Mouse (Mus musculus) thymus, adult 2 months (tissue): ENCODE data around the gene Pgf. TPM values are rescaled to one million over a fixed set of nuclear protein-coding genes. Genes with fewer than 3 reads are reported as not detected.

Experiments used
- DNase-seq: peaks from one replicate; pipeline ENCODE4 v3.0.0; 2021
- H3K27ac ChIP-seq: fragments of 200-500 bp; 2 replicates; pipeline ENCODE4 v1.5.1; 2012; ENCODE audit warnings: low read length, control low read depth; ENCODE audit not compliant: control insufficient read depth, insufficient read depth
- H3K27me3 ChIP-seq: fragments of 200-500 bp; 2 replicates; pipeline ENCODE4 v1.6.1; 2012; ENCODE audit warnings: mild to moderate bottlenecking, low read length, moderate library complexity, mixed read lengths; ENCODE audit not compliant: control insufficient read depth, insufficient read depth
- H3K36me3 ChIP-seq: fragments of 200-500 bp; 2 replicates; pipeline ENCODE4 v1.6.1; 2012; ENCODE audit warnings: mild to moderate bottlenecking, low read length, moderate library complexity; ENCODE audit not compliant: control insufficient read depth, insufficient read depth
- H3K4me1 ChIP-seq: fragments of 200-500 bp; replicated peaks from 2 replicates; pipeline ENCODE4 v1.6.1; 2012; ENCODE audit warnings: low read length; ENCODE audit not compliant: control insufficient read depth, insufficient read depth
- H3K4me3 ChIP-seq: fragments of 200-500 bp; 2 replicates; pipeline ENCODE4 v1.5.1; 2012; ENCODE audit warnings: mild to moderate bottlenecking, low read length, control low read depth, moderate library complexity; ENCODE audit not compliant: control insufficient read depth, insufficient read depth
- CTCF ChIP-seq: fragments of 200-500 bp; IDR thresholded peaks from 2 replicates; pipeline ENCODE4 v1.5.1; 2012; ENCODE audit warnings: mild to moderate bottlenecking, control low read depth, low read length, moderate library complexity, borderline replicate concordance; ENCODE audit not compliant: control insufficient read depth, poor library complexity, insufficient read depth; ENCODE audit errors: extremely low read depth
- POLR2A ChIP-seq: fragments of 200-500 bp; IDR thresholded peaks from 2 replicates; pipeline ENCODE4 v1.6.1; 2012; ENCODE audit warnings: mild to moderate bottlenecking, low read length, control low read depth, moderate library complexity; ENCODE audit not compliant: control insufficient read depth, poor library complexity, insufficient read depth; ENCODE audit errors: extremely low read depth
- WGBS: fragments of 180-500 bp; shearing (Covaris S2); methylation state at CpG from one replicate; pipeline ENCODE4 v1.1.7; 2018; 5-methylcytosine and 5-hydroxymethylcytosine counted together
- polyA plus RNA-seq: library from polyadenylated mRNA; depleted of rRNA; stranded (reverse); fragments of >200 nt; gene quantifications from 2 replicates; pipeline ENCODE4 v1.2.3, GENCODE M21; 2012

The Pgf gene
- polyA plus RNA-seq, 1 experiment: 2.1 TPM

DNA sequence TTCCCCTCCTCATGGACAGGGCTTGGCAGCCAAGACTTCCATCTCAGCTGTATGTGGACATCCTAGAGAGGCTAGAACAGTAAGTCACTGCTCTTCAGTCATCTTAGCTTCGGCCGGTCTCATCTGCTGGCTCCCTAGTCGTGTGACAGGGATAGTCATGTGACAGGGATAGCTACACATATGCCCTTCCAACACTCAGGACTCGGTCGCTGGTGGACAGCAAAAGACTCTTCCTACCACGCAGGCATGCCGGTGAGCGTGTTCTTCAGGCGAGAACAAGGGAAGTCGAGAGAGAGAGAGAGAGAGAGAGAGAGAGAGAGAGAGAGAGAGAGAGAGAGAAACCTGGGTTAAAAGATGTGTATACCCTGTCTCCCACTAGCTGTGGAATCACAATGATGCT, 27.8 kb upstream of the Pgf start:
- no peak overlapping the region for H3K4me3 ChIP-seq
- no peaks in the 10 kb centered on the region for H3K36me3 ChIP-seq
- TF ChIP-seq CTCF: no peak
- no peak for TF ChIP-seq POLR2A
- H3K27ac ChIP-seq: no peak overlapping the region
- 93% methylated on average over 10 of the region's 10 CpGs for WGBS
- H3K4me1 ChIP-seq: peaks cover 14% of the 10 kb centered on the region
- DNase-seq: no peak
- no peaks in the 10 kb centered on the region for H3K27me3 ChIP-seq

DNA sequence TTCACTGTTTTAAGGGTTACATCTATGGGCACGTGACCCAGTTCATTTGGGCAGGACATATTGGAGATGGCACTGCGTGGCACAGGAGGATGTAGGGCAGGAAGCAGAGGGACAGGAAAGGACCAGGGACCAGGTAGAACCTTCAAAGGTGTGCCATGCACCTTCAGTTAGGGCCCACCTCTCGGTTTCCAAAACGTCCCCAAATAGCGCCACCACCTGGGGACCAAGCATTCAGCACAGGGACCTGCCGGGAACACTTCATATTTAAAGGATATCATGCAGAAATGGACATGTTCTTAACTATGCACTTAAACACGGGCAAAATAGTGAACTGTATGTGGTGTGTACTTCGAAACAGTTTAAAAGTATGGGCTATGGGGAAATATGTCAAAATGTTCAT, 26.5 kb upstream of the Pgf start:
- H3K4me3 ChIP-seq: no peak overlapping the region

DNA sequence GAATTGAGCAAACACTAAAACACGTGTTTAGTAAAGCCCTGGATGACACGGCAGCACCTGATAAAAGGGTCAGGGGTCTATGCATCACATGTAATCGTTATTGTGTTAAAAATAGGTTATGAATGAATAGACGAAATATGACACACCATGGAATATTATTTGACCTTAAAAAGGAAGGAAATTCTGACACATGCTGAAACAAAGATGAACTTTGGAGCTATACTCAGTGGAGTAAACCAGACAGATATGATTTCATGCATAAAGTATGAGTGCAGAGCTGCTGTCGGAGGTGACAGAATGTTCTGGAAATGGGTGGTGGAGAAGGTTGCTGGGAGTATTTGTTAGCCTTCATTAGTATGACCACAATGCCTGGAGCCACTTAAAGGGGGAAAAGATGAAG, 26.1 kb upstream of the Pgf start:
- H3K36me3 ChIP-seq: no peaks in the 10 kb centered on the region
- DNase-seq: no peak
- no peak overlapping the region for H3K4me3 ChIP-seq
- no peaks in the 10 kb centered on the region for H3K27me3 ChIP-seq
- H3K27ac ChIP-seq: no peak overlapping the region
- H3K4me1 ChIP-seq: peaks cover 5% of the 10 kb centered on the region
- 84% methylated on average over 5 of the region's 5 CpGs for WGBS
- TF ChIP-seq POLR2A (no peak), CTCF (no peak)

More for the DNA sequence above, 26.5 kb upstream of the Pgf start:
- Histone ChIP-seq H3K4me1 (peaks cover 9% of the 10 kb centered on the region), H3K36me3 (no peaks in the 10 kb centered on the region), H3K27ac (no peak overlapping the region), H3K27me3 (no peaks in the 10 kb centered on the region)
- TF ChIP-seq POLR2A (no peak), CTCF (no peak)
- WGBS: 65% methylated on average over 8 of the region's 8 CpGs
- no peak for DNase-seq

DNA sequence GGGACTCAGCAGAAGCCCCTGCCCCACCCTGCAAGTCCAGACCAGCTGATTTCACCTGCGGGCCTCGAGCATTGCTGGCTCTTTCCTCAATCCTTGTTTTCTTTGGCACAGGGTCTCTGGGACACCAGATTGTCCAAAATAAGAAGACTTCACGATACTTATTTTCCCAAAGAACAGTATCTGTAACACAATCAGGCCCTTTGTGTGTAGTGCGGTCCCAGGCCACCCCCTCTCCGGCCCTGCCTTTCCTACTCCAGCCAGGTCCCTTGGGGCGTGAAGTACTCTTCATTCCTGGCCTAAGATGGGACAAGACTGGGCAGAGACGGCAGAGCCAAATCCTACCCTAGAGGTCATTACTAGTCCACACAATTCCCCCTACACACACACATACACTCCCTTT, 24.6 kb upstream of the Pgf start:
- TF ChIP-seq CTCF (no peak), POLR2A (no peak)
- no peak for DNase-seq
- Histone ChIP-seq H3K4me3 (no peak overlapping the region), H3K27me3 (no peaks in the 10 kb centered on the region), H3K4me1 (no peaks in the 10 kb centered on the region), H3K36me3 (no peaks in the 10 kb centered on the region), H3K27ac (no peak overlapping the region)
- 90% methylated on average over 7 of the region's 7 CpGs for WGBS

DNA sequence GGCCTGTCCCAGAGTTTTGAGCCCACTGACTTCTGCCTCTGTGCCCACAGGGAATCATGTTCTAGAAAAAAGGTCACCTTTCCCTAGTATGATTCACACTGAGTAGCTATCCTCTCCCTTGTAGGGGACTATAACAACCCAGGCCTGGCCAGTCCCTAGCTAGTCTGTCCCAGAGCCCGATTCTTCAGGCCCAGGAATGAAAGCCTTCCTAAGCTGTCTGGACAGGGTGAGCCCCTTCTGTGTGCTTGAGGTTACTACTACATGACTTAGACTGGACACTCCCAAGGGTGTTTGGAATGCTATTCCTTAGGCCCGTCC, 24.2 kb upstream of the Pgf start:
- Histone ChIP-seq H3K27me3 (no peaks in the 10 kb centered on the region), H3K36me3 (no peaks in the 10 kb centered on the region), H3K27ac (no peak overlapping the region), H3K4me1 (peaks cover 3% of the 10 kb centered on the region), H3K4me3 (no peak overlapping the region)
- 94% methylated on average over 2 of the region's 2 CpGs for WGBS
- no peak for TF ChIP-seq POLR2A
- no peak for TF ChIP-seq CTCF
- no peak for DNase-seq

DNA sequence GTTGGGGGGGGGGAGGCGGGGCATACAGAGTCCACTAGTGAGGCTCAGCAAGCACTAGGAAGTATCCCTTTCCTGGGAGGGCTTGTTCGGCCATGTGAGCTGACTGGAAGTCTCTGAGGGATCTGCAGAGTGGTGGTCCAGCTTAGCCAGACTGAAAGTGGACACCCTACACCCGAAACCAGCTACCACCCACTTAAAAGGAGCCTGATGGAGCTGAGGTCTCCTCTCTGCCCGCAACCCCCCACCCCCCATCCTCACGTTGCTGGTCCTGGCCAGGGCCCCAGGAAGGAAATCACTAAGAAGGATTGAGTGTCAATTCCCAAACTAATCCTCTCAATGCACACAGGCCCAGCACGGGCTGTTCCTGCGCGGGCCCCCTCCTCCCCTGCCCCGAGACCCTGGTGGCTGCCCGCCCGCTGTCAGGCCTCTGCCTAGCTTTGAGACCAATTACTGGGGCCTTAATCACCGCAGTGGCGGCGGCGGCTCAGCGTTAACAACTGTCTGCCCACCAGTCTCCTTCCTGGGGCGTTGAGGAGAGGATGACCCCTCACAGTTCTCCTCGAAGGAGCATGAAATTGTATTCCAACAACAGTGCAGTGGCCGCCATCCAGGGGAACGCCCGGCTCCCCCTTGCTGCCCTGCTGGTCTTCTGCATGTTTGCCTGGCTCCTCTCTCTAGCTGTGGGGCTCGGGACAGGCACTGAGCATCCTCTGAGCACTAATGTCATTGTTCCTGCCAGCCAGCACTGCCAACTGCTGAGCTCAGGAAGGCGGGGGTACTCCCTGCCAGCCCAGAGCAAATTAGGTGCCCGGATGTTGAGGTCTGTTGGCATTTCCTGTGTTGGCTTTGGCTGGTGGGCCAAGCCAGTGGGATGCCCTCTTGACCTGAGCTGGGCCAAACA, 23.6 kb upstream of the Pgf start:
- peaks cover 9% of the 10 kb centered on the region for H3K4me1 ChIP-seq
- H3K27me3 ChIP-seq: no peaks in the 10 kb centered on the region
- H3K36me3 ChIP-seq: no peaks in the 10 kb centered on the region
- WGBS: 74% methylated on average over 24 of the region's 24 CpGs
- DNase-seq: no peak
- no peak overlapping the region for H3K4me3 ChIP-seq
- no peak overlapping the region for H3K27ac ChIP-seq
- TF ChIP-seq CTCF (no peak), POLR2A (no peak)

DNA sequence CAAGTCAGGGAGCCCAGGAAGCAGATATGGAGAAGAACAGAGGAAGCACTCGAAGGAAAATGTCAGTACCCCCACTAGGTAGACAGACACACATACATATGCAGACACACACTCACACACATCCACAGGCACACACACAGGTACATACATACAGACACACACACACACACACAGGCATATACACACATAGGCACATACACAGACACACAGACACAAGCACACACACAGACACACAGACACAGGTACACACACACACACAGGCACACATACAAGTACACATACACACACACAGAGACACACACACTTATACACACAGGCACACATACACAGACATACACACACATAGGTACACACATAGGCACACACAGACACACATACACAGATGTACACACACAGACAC, 22.4 kb upstream of the Pgf start:
- H3K36me3 ChIP-seq: no peaks in the 10 kb centered on the region
- 95% methylated on average over 1 of the region's 1 CpGs for WGBS
- H3K4me3 ChIP-seq: no peak overlapping the region
- no peak overlapping the region for H3K27ac ChIP-seq
- H3K4me1 ChIP-seq: peaks cover 11% of the 10 kb centered on the region
- TF ChIP-seq CTCF: no peak
- TF ChIP-seq POLR2A: no peak
- no peaks in the 10 kb centered on the region for H3K27me3 ChIP-seq
- DNase-seq: no peak
